Comparison of ENCODE assay signal across 10 mouse cellular contexts in genomic region chr8:126267118-126267517, GRCm38 (mm10). TPM values are rescaled to one million over a fixed set of nuclear protein-coding genes. Genes with fewer than 3 reads are reported as not detected.
A peak's percentile ranks its signal among the peaks of the same experiment; 100 is the strongest.
DNase-seq lines count a peak whose midpoint lies in the region; ATAC-seq and TF ChIP-seq lines count a peak whose summit lies in the region.
"Had no signal": no experiment of that assay in that cellular context is flagged by ENCODE, and none has a peak within 500 bp of the region (broad histone marks: within the 10 kb centered on the region; RNA-seq: fewer than 3 reads in every experiment).

No protein-coding gene starts in this region.

- no peaks in the 10 kb centered on the region for H3K36me3 ChIP-seq in kidney, embryonic 16.5 days (ENCODE audit: insufficient read depth, low read length)
- no peaks in the 10 kb centered on the region for H3K36me3 ChIP-seq in ES-E14 (ENCODE audit: control insufficient read depth, insufficient read depth, low read length, poor library complexity, severe bottlenecking)
- H3K36me3 ChIP-seq in liver, embryonic 14.5 days (replicated peaks; ENCODE audit: control insufficient read depth, insufficient read depth, low read depth), result no peaks in the 10 kb centered on the region
- H3K36me3 ChIP-seq: embryonic facial prominence, embryonic 13.5 days; limb, embryonic 12.5 days had no signal

- in situ Hi-C loops in ES-E14 (cut with MboI; ENCODE audit: low sequenced_read_pairs in 2 of 2, unreplicated experiment in 2 of 2), result no loop called here

- TF ChIP-seq EP300 in liver, embryonic 14.5 days (IDR thresholded peaks at IDR 0.05; ENCODE audit: low read depth), result no peak

- H3K9me3 ChIP-seq in kidney, embryonic 16.5 days (ENCODE audit: low read length), result no peaks in the 10 kb centered on the region
- H3K9me3 ChIP-seq in ES-E14 (ENCODE audit: control insufficient read depth, insufficient read depth, low read depth, low read length), result no peaks in the 10 kb centered on the region
- no peaks in the 10 kb centered on the region for H3K9me3 ChIP-seq in liver, embryonic 14.5 days (ENCODE audit: control insufficient read depth, low read length)
- H3K9me3 ChIP-seq: embryonic facial prominence, embryonic 13.5 days; limb, embryonic 12.5 days had no signal

- ATAC-seq in kidney, embryonic 16.5 days (ENCODE audit: low FRiP score, low TSS enrichment), result no peak
- no peak for ATAC-seq in liver, embryonic 14.5 days (ENCODE audit: insufficient read depth)
- ATAC-seq in monocyte, adult 5-6 weeks (replicated peaks; ENCODE audit: insufficient number of reproducible peaks, low FRiP score, low TSS enrichment, poor library complexity, severe bottlenecking), result no peak

- peak; percentile 64 for TF ChIP-seq CTCF in liver, embryonic 14.5 days (IDR thresholded peaks at IDR 0.05; ENCODE audit: low read depth)

- H3K9ac ChIP-seq in kidney, embryonic 16.5 days (replicated peaks; ENCODE audit: low read length), result no peak overlapping the region
- no peak overlapping the region for H3K9ac ChIP-seq in ES-E14 (ENCODE audit: insufficient read depth, low read depth, low read length, poor library complexity, severe bottlenecking)
- no peak overlapping the region for H3K9ac ChIP-seq in liver, embryonic 14.5 days (replicated peaks)
- H3K9ac ChIP-seq: embryonic facial prominence, embryonic 13.5 days; limb, embryonic 12.5 days had no signal

- DNase-seq in kidney, adult 18-20 months, result peak; percentile 3
- DNase-seq in ES-E14 (ENCODE audit: low read depth, low spot score), result peak; percentile 43
- DNase-seq in c-Kit-positive CD71-positive TER-119-positive erythroid progenitor cells, embryonic 14.5 days (ENCODE audit: low spot score), result peak; percentile 7
- DNase-seq in liver, embryonic 14.5 days (ENCODE audit: low read depth in 3 of 3, low spot score in 3 of 3), result no peak
- DNase-seq in layer of hippocampus, adult 8-10 months (ENCODE audit: low spot score in 2 of 2), result no peak
- DNase-seq in right cerebral cortex, postnatal 4 days, result no peak

- no peak overlapping the region for H3K27ac ChIP-seq in kidney, embryonic 16.5 days (ENCODE audit: low read length)
- H3K27ac ChIP-seq in ES-E14 (ENCODE audit: insufficient read depth, low read depth, low read length, poor library complexity, severe bottlenecking), result no peak overlapping the region
- H3K27ac ChIP-seq in liver, embryonic 14.5 days, result no peak overlapping the region
- H3K27ac ChIP-seq: embryonic facial prominence, embryonic 13.5 days; limb, embryonic 12.5 days had no signal

- H3K4me1 ChIP-seq in kidney, embryonic 16.5 days (ENCODE audit: insufficient read depth, low read length), result no peaks in the 10 kb centered on the region
- no peaks in the 10 kb centered on the region for H3K4me1 ChIP-seq in ES-E14 (ENCODE audit: control insufficient read depth in 2 of 2, insufficient read depth in 2 of 2, low read length in 2 of 2, poor library complexity in 1 of 2)
- no peaks in the 10 kb centered on the region for H3K4me1 ChIP-seq in liver, embryonic 14.5 days (replicated peaks; ENCODE audit: control insufficient read depth in 2 of 2, insufficient read depth in 2 of 2, low read length in 1 of 2)
- H3K4me1 ChIP-seq: embryonic facial prominence, embryonic 13.5 days; limb, embryonic 12.5 days had no signal

- no peak overlapping the region for H3K4me3 ChIP-seq in kidney, embryonic 16.5 days (ENCODE audit: low read length)
- no peak overlapping the region for H3K4me3 ChIP-seq in ES-E14 (ENCODE audit: insufficient read depth in 1 of 2, low read depth in 1 of 2, low read length in 2 of 2, poor library complexity in 1 of 2, severe bottlenecking in 1 of 2)
- H3K4me3 ChIP-seq in liver, embryonic 14.5 days (ENCODE audit: insufficient read depth in 1 of 2, low read depth in 2 of 2, low read length in 2 of 2), result no peak overlapping the region
- H3K4me3 ChIP-seq: embryonic facial prominence, embryonic 13.5 days; limb, embryonic 12.5 days had no signal

- H3K4me2 ChIP-seq in kidney, embryonic 16.5 days (replicated peaks; ENCODE audit: low read depth, low read length), result no peak overlapping the region
- H3K4me2 ChIP-seq in liver, embryonic 14.5 days (ENCODE audit: low read depth), result no peak overlapping the region
- H3K4me2 ChIP-seq: embryonic facial prominence, embryonic 13.5 days; limb, embryonic 12.5 days had no signal

- H3K27me3 ChIP-seq in kidney, embryonic 16.5 days (ENCODE audit: insufficient read depth, low read length), result no peaks in the 10 kb centered on the region
- no peaks in the 10 kb centered on the region for H3K27me3 ChIP-seq in liver, embryonic 14.5 days (ENCODE audit: control insufficient read depth, insufficient read depth, low read length)
- H3K27me3 ChIP-seq: embryonic facial prominence, embryonic 13.5 days; limb, embryonic 12.5 days had no signal

- WGBS in kidney, embryonic 16.5 days, result 29% methylated on average over 8 of the region's 8 CpGs
- WGBS in liver, embryonic 14.5 days (ENCODE audit: insufficient replicate concordance), result 16% methylated on average over 8 of the region's 8 CpGs

TF ChIP-seq in ES-E14, 5 proteins besides CTCF, POLR2A, EP300 and RAD21:
- TF ChIP-seq ZC3H11A (IDR thresholded peaks at IDR 0.05; ENCODE audit: borderline replicate concordance, low read depth, low read length), result 0 out of 2 replicates have a peak, but pooled peaks have one; percentile 54
- no peak for TF ChIP-seq CHD2 (IDR thresholded peaks at IDR 0.05; ENCODE audit: low read depth, low read length)

RNA-seq across cellular contexts. Expression of gene Slc35f3, which starts 31.2 kb away (rescaled TPM):
- polyA plus RNA-seq in kidney, embryonic 16.5 days (2015; fragmentation: Nextera tagmentation; extraction: Ambion mirVana), result 0.69 and 0.82 TPM in 2 replicates
- total RNA-seq in ES-E14 (2012; rRNA removed), result 0.18 and 0.21 TPM in 2 replicates
- not detected in 2 replicates for polyA plus RNA-seq in liver, embryonic 14.5 days (2012; rRNA removed)
- not detected in 2 replicates for polyA plus RNA-seq in liver, embryonic 14.5 days (2014; fragmentation: Nextera tagmentation; extraction: Ambion mirVana)
- total RNA-seq in layer of hippocampus, adult 8-10 months (2022), result 10 to 100 TPM; 34.9 to 40.8 (median 38.7) TPM
- total RNA-seq in monocyte, adult 5-6 weeks (2017), result not detected in 3 replicates

Comparison
In these comparisons a context has a peak if more than half of its experiments do, and no peak if none do; other contexts are left out.
1. DNase-seq: peak in kidney, adult 18-20 months (single experiment), ES-E14 (single experiment) and c-Kit-positive CD71-positive TER-119-positive erythroid progenitor cells, embryonic 14.5 days (single experiment); none in liver, embryonic 14.5 days (0 of 3), layer of hippocampus, adult 8-10 months (0 of 2) and right cerebral cortex, postnatal 4 days (single experiment).
2. RNA of gene Slc35f3, which starts 31.2 kb away (total RNA-seq): 34.9 to 40.8 TPM in layer of hippocampus, adult 8-10 months; 0.18 to 0.21 TPM in ES-E14 and not detected in monocyte, adult 5-6 weeks; every median in the first group is over 10 times any median in the second.